Mouse (Mus musculus): ENCODE data around the gene Rrp12.
A peak's percentile ranks its signal among the peaks of the same experiment; 100 is the strongest.
"Not testable (repeated sequence)": the region's sequence is repeated elsewhere in the genome, so short reads cannot be mapped to it uniquely, and the experiment has no call there.

Rrp12 gene

GRCm38 (mm10) chr19:41906311-41907078 is 10.5 kb upstream of the Rrp12 start:
- DNase-seq (ENCODE audit: low spot score), result no peak

- no peak for DNase-seq (ENCODE audit: low spot score)
These were observed 9.3 kb upstream of the Rrp12 start for GRCm38 (mm10) chr19:41905246-41905645.

- no peak for DNase-seq (ENCODE audit: low spot score)
These were observed 7.0 kb upstream of the Rrp12 start for GRCm38 (mm10) chr19:41902848-41903593.

- no peak for DNase-seq (ENCODE audit: low spot score)
These were observed 5.7 kb upstream of the Rrp12 start for GRCm38 (mm10) chr19:41901696-41902095.

- DNase-seq (ENCODE audit: low spot score), result no peak
These were observed 4.6 kb upstream of the Rrp12 start for GRCm38 (mm10) chr19:41900495-41901090.

GRCm38 (mm10) chr19:41898860-41899259 is 2.9 kb upstream of the Rrp12 start:
- peak; percentile 64 for DNase-seq (ENCODE audit: low spot score)

- no peak for DNase-seq (ENCODE audit: low spot score)
These were observed 342 bp upstream of the Rrp12 start for GRCm38 (mm10) chr19:41896319-41896711.

- DNase-seq (ENCODE audit: low spot score), result no peak
These were observed 1.0 kb downstream of the Rrp12 start for GRCm38 (mm10) chr19:41894959-41895358.

GRCm38 (mm10) chr19:41888191-41888590 is 7.8 kb downstream of the Rrp12 start:
- DNase-seq (ENCODE audit: low spot score), result no peak

GRCm38 (mm10) chr19:41883882-41884281 is 12.1 kb downstream of the Rrp12 start:
- DNase-seq (ENCODE audit: low spot score), result no peak

- no peak for DNase-seq (ENCODE audit: low spot score)
These were observed 14.1 kb downstream of the Rrp12 start for GRCm38 (mm10) chr19:41881842-41882241.

GRCm38 (mm10) chr19:41874356-41874755 is 21.6 kb downstream of the Rrp12 start:
- no peak for DNase-seq (ENCODE audit: low spot score)

GRCm38 (mm10) chr19:41872285-41872684 is 23.7 kb downstream of the Rrp12 start:
- no peak for DNase-seq (ENCODE audit: low spot score)

GRCm38 (mm10) chr19:41869946-41870345 is 26.0 kb downstream of the Rrp12 start:
- DNase-seq (ENCODE audit: low spot score), result not testable (repeated sequence)

GRCm38 (mm10) chr19:41869296-41869695 is 26.7 kb downstream of the Rrp12 start:
- no peak for DNase-seq (ENCODE audit: low spot score)

GRCm38 (mm10) chr19:41866707-41867106 is 29.3 kb downstream of the Rrp12 start:
- no peak for DNase-seq (ENCODE audit: low spot score)

- no peak for DNase-seq (ENCODE audit: low spot score)
These were observed 38.1 kb downstream of the Rrp12 start for GRCm38 (mm10) chr19:41857816-41858310.

- no peak for DNase-seq (ENCODE audit: low spot score)
These were observed 38.7 kb downstream of the Rrp12 start for GRCm38 (mm10) chr19:41857086-41857762.

- DNase-seq (ENCODE audit: low spot score), result no peak
These were observed 43.5 kb downstream of the Rrp12 start for GRCm38 (mm10) chr19:41852423-41852822.

- DNase-seq (ENCODE audit: low spot score), result no peak
These were observed 45.0 kb downstream of the Rrp12 start for GRCm38 (mm10) chr19:41850719-41851543.

- DNase-seq (ENCODE audit: low spot score), result no peak
These were observed 45.8 kb downstream of the Rrp12 start for GRCm38 (mm10) chr19:41850021-41850718.

Data from adipocyte (in vitro differentiated cells).